Mouse (Mus musculus) embryonic facial prominence, embryonic 13.5 days (tissue): ENCODE results near the gene Neurog3. TPM values are rescaled to one million over a fixed set of nuclear protein-coding genes. Genes with fewer than 3 reads are reported as not detected.

Source experiments
- ATAC-seq: fragments of 200-750 bp; cut with Nextera tagmentation; 2 replicates; pipeline ENCODE4 v1.8.0; 2017; ENCODE audit warnings: low read depth; ENCODE audit not compliant: insufficient number of reproducible peaks, insufficient read depth, low FRiP score, low TSS enrichment
- H3K27ac ChIP-seq: fragments of 300-500 bp; sonication (generic); 2 replicates; pipeline ENCODE4 v1.5.1; 2015; ENCODE audit warnings: moderate library complexity, mild to moderate bottlenecking, inconsistent platforms
- H3K27me3 ChIP-seq: fragments of 300-500 bp; sonication (generic); 2 replicates; pipeline ENCODE4 v1.6.1; 2015; ENCODE audit warnings: mild to moderate bottlenecking, inconsistent platforms
- H3K36me3 ChIP-seq: fragments of 300-500 bp; sonication (generic); 2 replicates; pipeline ENCODE4 v1.6.1; 2015; ENCODE audit warnings: mild to moderate bottlenecking, inconsistent platforms
- H3K4me1 ChIP-seq: fragments of 300-500 bp; sonication (generic); 2 replicates; pipeline ENCODE4 v1.6.1; 2015; ENCODE audit warnings: inconsistent platforms
- H3K4me2 ChIP-seq: fragments of 300-500 bp; sonication (generic); 2 replicates; pipeline ENCODE4 v1.6.1; 2015; ENCODE audit warnings: moderate library complexity, mild to moderate bottlenecking, inconsistent platforms
- H3K4me3 ChIP-seq: fragments of 300-500 bp; sonication (generic); 2 replicates; pipeline ENCODE4 v1.5.1; 2015; ENCODE audit warnings: mild to moderate bottlenecking, inconsistent platforms
- H3K9ac ChIP-seq: fragments of 300-500 bp; sonication (generic); 2 replicates; pipeline ENCODE4 v1.6.1; 2015; ENCODE audit warnings: mild to moderate bottlenecking, inconsistent platforms
- H3K9me3 ChIP-seq: fragments of 300-500 bp; sonication (generic); 2 replicates; pipeline ENCODE4 v1.6.1; 2016; ENCODE audit warnings: inconsistent platforms
- WGBS: fragments of 180-500 bp; shearing (Covaris S2); methylation state at CpG from one replicate; pipeline ENCODE4 v1.1.7; 2015; ENCODE audit warnings: mixed read lengths; 5-methylcytosine and 5-hydroxymethylcytosine counted together
- polyA plus RNA-seq: library from polyadenylated mRNA; unstranded; fragments of >200 nt; fragmentation: Nextera tagmentation; extraction: Ambion mirVana; gene quantifications from 2 replicates; pipeline ENCODE4 v1.2.1, GENCODE M21; 2015

The Neurog3 gene
- polyA plus RNA-seq = not detected in 2 replicates

DNA sequence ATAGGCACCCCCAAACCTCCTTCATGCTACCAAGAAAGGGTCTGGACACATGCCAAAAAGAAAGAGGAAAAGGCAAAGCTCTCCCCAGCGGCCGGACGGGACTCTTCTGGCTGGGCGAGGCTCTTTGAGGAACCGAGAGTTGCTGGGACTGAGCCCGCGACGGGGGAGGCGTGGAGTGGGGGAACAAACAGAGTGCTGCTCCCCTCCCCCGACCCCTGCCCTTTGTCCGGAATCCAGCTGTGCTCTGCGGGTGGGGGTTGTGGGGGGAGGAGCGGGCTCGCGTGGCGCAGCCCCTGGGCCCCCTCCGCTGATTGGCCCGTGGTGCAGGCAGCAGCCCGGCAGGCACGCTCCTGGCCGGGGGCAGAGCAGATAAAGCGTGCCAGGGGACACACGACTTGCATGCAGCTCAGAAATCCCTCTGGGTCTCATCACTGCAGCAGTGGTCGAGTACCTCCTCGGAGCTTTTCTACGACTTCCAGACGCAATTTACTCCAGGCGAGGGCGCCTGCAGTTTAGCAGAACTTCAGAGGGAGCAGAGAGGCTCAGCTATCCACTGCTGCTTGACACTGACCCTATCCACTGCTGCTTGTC, at the start of gene Neurog3:
Gene Neurog3 (plus strand): TSS at position 400 of the 591 bp plus-strand sequence.
- H3K36me3 ChIP-seq = no peaks in the 10 kb centered on the region
- under 1% methylated on average over 27 of the region's 29 CpGs for WGBS
- peaks cover 100% of the 10 kb centered on the region for H3K27me3 ChIP-seq
- H3K4me1 ChIP-seq = peaks cover 25% of the 10 kb centered on the region
- H3K27ac ChIP-seq = no peak within 1 kb of the TSS
- H3K4me3 ChIP-seq = peak within 1 kb of the TSS; percentile 38
- H3K9me3 ChIP-seq = no peaks in the 10 kb centered on the region
- no peak for ATAC-seq
- peak within 1 kb of the TSS; percentile 61; the same call in 1 of the 2 replicates for H3K9ac ChIP-seq
- H3K4me2 ChIP-seq = peak within 1 kb of the TSS; percentile 66

- 60% methylated on average over 2 of the region's 2 CpGs for WGBS
Observed at GRCm38 (mm10) chr10:62086044-62086443, 46.8 kb upstream of the Neurog3 start.

DNA sequence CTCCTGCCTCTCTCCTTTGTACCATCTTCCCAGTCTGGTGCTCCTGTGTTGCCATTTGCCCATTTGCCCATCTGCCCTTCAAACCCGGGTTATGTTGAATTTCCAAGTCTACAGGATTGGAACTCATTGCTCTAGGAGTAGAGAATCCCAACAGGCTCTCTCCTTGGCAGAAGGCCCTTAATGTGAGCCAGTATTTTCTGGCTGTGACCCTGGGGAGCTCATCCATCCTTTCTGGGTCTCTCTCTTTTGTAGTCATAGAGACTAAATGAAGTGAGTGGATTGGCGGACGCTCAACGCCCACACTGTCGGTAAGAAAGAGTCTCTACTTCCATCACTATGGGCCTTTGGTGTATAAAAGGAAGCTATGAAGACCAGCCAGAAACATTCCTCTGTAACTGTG, 46.1 kb upstream of the Neurog3 start:
- no peak overlapping the region for H3K4me3 ChIP-seq
- no peaks in the 10 kb centered on the region for H3K9me3 ChIP-seq
- no peak overlapping the region for H3K27ac ChIP-seq
- H3K9ac ChIP-seq = no peak overlapping the region
- peaks cover 5% of the 10 kb centered on the region; the same call in 1 of the 2 replicates for H3K4me1 ChIP-seq
- no peaks in the 10 kb centered on the region for H3K36me3 ChIP-seq
- 96% methylated on average over 5 of the region's 5 CpGs for WGBS
- ATAC-seq = no peak
- no peak overlapping the region for H3K4me2 ChIP-seq
- no peaks in the 10 kb centered on the region; the same call in 1 of the 2 replicates for H3K27me3 ChIP-seq

More at GRCm38 (mm10) chr10:62086044-62086443, 46.8 kb upstream of the Neurog3 start:
- no peak for ATAC-seq
- Histone ChIP-seq H3K9me3 (no peaks in the 10 kb centered on the region), H3K27ac (no peak overlapping the region), H3K27me3 (no peaks in the 10 kb centered on the region; the same call in 1 of the 2 replicates), H3K9ac (no peak overlapping the region), H3K4me2 (no peak overlapping the region), H3K4me3 (no peak overlapping the region), H3K4me1 (peaks cover 5% of the 10 kb centered on the region; the same call in 1 of the 2 replicates), H3K36me3 (no peaks in the 10 kb centered on the region)

- H3K9ac ChIP-seq = no peak overlapping the region
- H3K4me2 ChIP-seq = no peak overlapping the region
- no peak overlapping the region for H3K4me3 ChIP-seq
- peaks cover 5% of the 10 kb centered on the region; the same call in 1 of the 2 replicates for H3K4me1 ChIP-seq
- no peaks in the 10 kb centered on the region for H3K9me3 ChIP-seq
- H3K27me3 ChIP-seq = no peaks in the 10 kb centered on the region; the same call in 1 of the 2 replicates
- WGBS = 82% methylated on average over 5 of the region's 5 CpGs
- no peak for ATAC-seq
- no peak overlapping the region for H3K27ac ChIP-seq
- H3K36me3 ChIP-seq = no peaks in the 10 kb centered on the region
Observed at GRCm38 (mm10) chr10:62088411-62088810, 44.5 kb upstream of the Neurog3 start.

DNA sequence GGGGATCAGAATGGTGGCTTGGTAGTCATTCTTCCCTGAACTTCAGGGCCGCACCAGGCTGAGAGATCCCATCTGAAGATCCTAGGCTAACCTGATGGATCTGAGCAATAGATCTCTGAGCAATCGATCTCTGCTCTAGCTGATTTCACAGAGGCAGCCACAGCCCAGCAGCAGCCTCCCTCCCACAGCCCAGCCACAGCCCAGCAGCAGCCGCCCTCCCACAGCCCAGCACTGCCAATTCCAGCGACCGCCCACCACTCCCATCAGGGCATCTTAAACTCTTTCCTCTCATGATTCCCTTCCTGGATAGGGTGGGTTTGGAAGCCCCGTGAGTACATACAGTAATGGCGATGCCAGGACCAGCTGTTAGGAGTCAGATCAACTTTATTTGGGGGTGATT, 43.8 kb upstream of the Neurog3 start:
- WGBS = 49% methylated on average over 7 of the region's 7 CpGs
- Histone ChIP-seq H3K4me2 (no peak overlapping the region), H3K27ac (no peak overlapping the region), H3K4me3 (no peak overlapping the region), H3K36me3 (no peaks in the 10 kb centered on the region), H3K9ac (no peak overlapping the region), H3K9me3 (no peaks in the 10 kb centered on the region), H3K4me1 (peaks cover 5% of the 10 kb centered on the region; the same call in 1 of the 2 replicates), H3K27me3 (no peaks in the 10 kb centered on the region)
- ATAC-seq = no peak

- H3K4me2 ChIP-seq = no peak overlapping the region
- peaks cover 5% of the 10 kb centered on the region; the same call in 1 of the 2 replicates for H3K4me1 ChIP-seq
- H3K27ac ChIP-seq = no peak overlapping the region
- no peaks in the 10 kb centered on the region for H3K9me3 ChIP-seq
- no peak overlapping the region for H3K4me3 ChIP-seq
- H3K36me3 ChIP-seq = no peaks in the 10 kb centered on the region
- no peak overlapping the region for H3K9ac ChIP-seq
- ATAC-seq = no peak
- no peaks in the 10 kb centered on the region for H3K27me3 ChIP-seq
Observed at GRCm38 (mm10) chr10:62089486-62089885, 43.4 kb upstream of the Neurog3 start.

DNA sequence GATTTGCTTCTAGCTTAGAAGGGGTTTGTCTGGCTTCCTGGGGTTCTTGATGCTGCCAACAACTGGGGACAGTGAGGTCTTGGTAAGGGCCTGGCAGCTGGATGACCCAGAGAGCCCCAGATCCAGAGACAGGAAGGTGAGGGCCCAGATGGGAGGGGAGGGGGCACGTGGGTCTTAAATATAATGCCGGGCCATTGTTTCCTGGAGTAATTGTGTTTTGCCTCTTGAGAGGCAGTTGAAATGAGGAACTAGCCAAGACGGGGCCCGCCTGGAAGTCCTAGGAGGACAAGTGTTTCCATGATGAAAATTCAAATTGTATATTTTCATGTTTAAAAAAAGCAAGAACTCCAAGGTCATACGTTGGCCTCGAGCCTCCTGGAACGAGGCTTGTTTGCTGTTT, 39.0 kb upstream of the Neurog3 start:
- H3K4me3 ChIP-seq = no peak overlapping the region
- no peak overlapping the region for H3K27ac ChIP-seq
- H3K4me2 ChIP-seq = no peak overlapping the region
- H3K9me3 ChIP-seq = no peaks in the 10 kb centered on the region
- H3K9ac ChIP-seq = no peak overlapping the region
- H3K36me3 ChIP-seq = no peaks in the 10 kb centered on the region
- no peaks in the 10 kb centered on the region for H3K27me3 ChIP-seq
- peaks cover 4% of the 10 kb centered on the region; the same call in 1 of the 2 replicates for H3K4me1 ChIP-seq
- ATAC-seq = no peak
- WGBS = 80% methylated on average over 7 of the region's 7 CpGs

- no peaks in the 10 kb centered on the region for H3K27me3 ChIP-seq
- WGBS = 86% methylated on average over 6 of the region's 6 CpGs
- H3K9me3 ChIP-seq = no peaks in the 10 kb centered on the region
- H3K4me3 ChIP-seq = no peak overlapping the region
- H3K36me3 ChIP-seq = no peaks in the 10 kb centered on the region
- H3K9ac ChIP-seq = no peak overlapping the region
- no peaks in the 10 kb centered on the region for H3K4me1 ChIP-seq
- ATAC-seq = no peak
- no peak overlapping the region for H3K27ac ChIP-seq
- H3K4me2 ChIP-seq = no peak overlapping the region
Observed at GRCm38 (mm10) chr10:62094401-62094800, 38.5 kb upstream of the Neurog3 start.

- no peak overlapping the region for H3K4me3 ChIP-seq
- no peak overlapping the region for H3K9ac ChIP-seq
- H3K27ac ChIP-seq = no peak overlapping the region
- H3K9me3 ChIP-seq = no peaks in the 10 kb centered on the region
- ATAC-seq = no peak
- no peak overlapping the region for H3K4me2 ChIP-seq
- WGBS = 57% methylated on average over 10 of the region's 10 CpGs
- H3K4me1 ChIP-seq = peaks cover 10% of the 10 kb centered on the region
- H3K36me3 ChIP-seq = no peaks in the 10 kb centered on the region
- H3K27me3 ChIP-seq = peaks cover 18% of the 10 kb centered on the region
Observed at GRCm38 (mm10) chr10:62099749-62100403, 33.0 kb upstream of the Neurog3 start.

DNA sequence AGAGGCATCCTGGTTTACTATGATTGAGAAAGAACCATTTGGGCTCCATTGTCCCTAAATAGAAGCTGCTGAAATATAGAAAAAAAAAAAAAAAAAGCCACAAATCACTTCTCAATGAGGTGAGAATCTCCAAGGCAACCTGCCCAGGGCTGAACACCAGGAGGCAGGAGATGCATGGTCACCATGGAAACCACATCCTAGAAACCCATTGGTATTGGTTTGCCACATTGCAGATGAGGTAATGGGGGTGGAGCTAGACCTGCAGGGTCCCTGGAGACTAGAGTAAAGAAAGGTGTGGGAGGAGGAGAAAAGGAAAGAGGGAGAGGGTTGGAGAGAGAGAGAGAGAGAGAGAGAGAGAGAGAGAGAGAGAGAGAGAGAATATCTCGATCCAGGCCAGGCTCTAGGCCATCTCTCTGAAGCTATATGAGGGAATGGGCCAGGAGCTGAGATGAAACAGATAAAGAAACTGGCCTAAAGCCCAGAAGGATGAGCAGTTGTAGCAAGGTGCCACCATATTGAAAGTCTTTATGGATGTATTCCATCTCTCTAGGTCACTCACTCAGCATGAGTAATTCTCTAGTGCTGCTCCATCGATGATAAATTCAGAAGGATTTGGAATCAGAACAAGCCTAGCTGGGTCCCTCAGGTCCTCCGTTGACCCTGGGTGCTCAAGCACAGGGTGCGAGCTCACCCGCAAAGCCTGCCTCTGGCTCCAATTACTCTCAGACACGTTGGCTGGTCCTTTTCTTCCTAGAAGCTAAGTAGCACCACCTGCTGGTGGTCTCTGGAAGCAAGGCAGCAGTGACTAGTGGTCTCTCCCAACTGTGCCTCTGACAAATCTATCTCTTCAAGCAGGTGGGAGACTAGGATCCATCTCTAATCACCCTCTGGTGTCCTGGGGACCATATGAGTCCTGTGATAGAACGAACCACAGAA, 31.1 kb upstream of the Neurog3 start:
- H3K4me2 ChIP-seq = peak overlapping the region; percentile 14; the same call in 1 of the 2 replicates
- ATAC-seq = no peak
- WGBS = 6% methylated on average over 7 of the region's 7 CpGs

GRCm38 (mm10) chr10:62104835-62105576, 27.9 kb upstream of the Neurog3 start:
- peaks cover 6% of the 10 kb centered on the region for H3K4me1 ChIP-seq
- 24% methylated on average over 7 of the region's 7 CpGs for WGBS
- no peak overlapping the region for H3K4me3 ChIP-seq
- H3K27ac ChIP-seq = no peak overlapping the region
- ATAC-seq = no peak
- no peaks in the 10 kb centered on the region for H3K36me3 ChIP-seq
- no peaks in the 10 kb centered on the region for H3K9me3 ChIP-seq
- H3K4me2 ChIP-seq = no peak overlapping the region
- H3K27me3 ChIP-seq = peaks cover 36% of the 10 kb centered on the region
- no peak overlapping the region for H3K9ac ChIP-seq

More for the DNA sequence above, 31.1 kb upstream of the Neurog3 start:
- no peak overlapping the region for H3K4me3 ChIP-seq
- H3K9me3 ChIP-seq = no peaks in the 10 kb centered on the region
- no peak overlapping the region for H3K9ac ChIP-seq
- H3K27ac ChIP-seq = no peak overlapping the region
- peaks cover 10% of the 10 kb centered on the region for H3K4me1 ChIP-seq
- H3K36me3 ChIP-seq = no peaks in the 10 kb centered on the region
- H3K27me3 ChIP-seq = peaks cover 19% of the 10 kb centered on the region
